Mouse (Mus musculus) hematopoietic stem cell, adult 5-6 weeks (primary cell): ENCODE data around the gene Calm1. TPM values are rescaled to one million over a fixed set of nuclear protein-coding genes. Genes with fewer than 3 reads are reported as not detected.

Source experiments
- ATAC-seq, 2 experiments: fragments of 125-278 bp in 1 of 2; replicated peaks in 1 of 2; 2 replicates each; pipeline ENCODE4 v1.8.0; 2016 to 2017; ENCODE audit warnings: inconsistent platforms in 2 of 2, mild to moderate bottlenecking in 2 of 2, moderate number of reproducible peaks in 2 of 2, low read depth in 1 of 2, moderate TSS enrichment in 1 of 2; ENCODE audit not compliant: low FRiP score in 2 of 2, poor library complexity in 2 of 2, severe bottlenecking in 2 of 2, insufficient read depth in 1 of 2, low TSS enrichment in 1 of 2
- total RNA-seq: library from RNA; stranded (forward); fragments of 172-1452, 232-1000 nt; gene quantifications from 2 replicates; pipeline ENCODE4 v1.2.3, GENCODE M21; 2017

Calm1 gene
- total RNA-seq, 1 experiment from 2014 or later = 385 TPM

- ATAC-seq = peak; percentile 96 to 97
These were observed 12.1 kb upstream of the Calm1 start for GRCm38 (mm10) chr12:100187013-100187755.

GRCm38 (mm10) chr12:100187756-100188430 is 11.3 kb upstream of the Calm1 start:
- ATAC-seq = no peak

- no peak for ATAC-seq
These were observed 8.4 kb upstream of the Calm1 start for GRCm38 (mm10) chr12:100190802-100191201.

- ATAC-seq = 0 out of 4 replicates have a peak, but pooled peaks of 1 of the 2 experiments have one; percentile 25
These were observed 5.1 kb upstream of the Calm1 start for GRCm38 (mm10) chr12:100194181-100194580.

GRCm38 (mm10) chr12:100196786-100197185 is 2.4 kb upstream of the Calm1 start:
- ATAC-seq = no peak

- peak; percentile 0 to 20; a peak in 1 of 4 replicates for ATAC-seq
These were observed 833 bp downstream of the Calm1 start for GRCm38 (mm10) chr12:100199891-100200644.

- peak; percentile 22 to 26; a peak in 3 of 4 replicates for ATAC-seq
These were observed 1.6 kb downstream of the Calm1 start for GRCm38 (mm10) chr12:100200645-100201362.

- ATAC-seq = no peak
These were observed 2.1 kb downstream of the Calm1 start for GRCm38 (mm10) chr12:100201363-100201711.

GRCm38 (mm10) chr12:100201838-100202237 is 2.6 kb downstream of the Calm1 start:
- ATAC-seq = peak; percentile 74 to 76

- ATAC-seq = no peak
These were observed 4.5 kb downstream of the Calm1 start for GRCm38 (mm10) chr12:100203759-100204158.

GRCm38 (mm10) chr12:100205156-100205555 is 5.9 kb downstream of the Calm1 start:
- no peak for ATAC-seq

- no peak for ATAC-seq
These were observed 7.3 kb downstream of the Calm1 start for GRCm38 (mm10) chr12:100206521-100206920.

GRCm38 (mm10) chr12:100206926-100207325 is 7.7 kb downstream of the Calm1 start:
- no peak for ATAC-seq

GRCm38 (mm10) chr12:100209701-100210478 is 10.7 kb downstream of the Calm1 start:
- no peak for ATAC-seq

GRCm38 (mm10) chr12:100210973-100211372 is 11.7 kb downstream of the Calm1 start:
- peak; percentile 82 to 85 for ATAC-seq

GRCm38 (mm10) chr12:100211453-100212185 is 12.4 kb downstream of the Calm1 start:
- no peak for ATAC-seq
